In the genomic region with DNA sequence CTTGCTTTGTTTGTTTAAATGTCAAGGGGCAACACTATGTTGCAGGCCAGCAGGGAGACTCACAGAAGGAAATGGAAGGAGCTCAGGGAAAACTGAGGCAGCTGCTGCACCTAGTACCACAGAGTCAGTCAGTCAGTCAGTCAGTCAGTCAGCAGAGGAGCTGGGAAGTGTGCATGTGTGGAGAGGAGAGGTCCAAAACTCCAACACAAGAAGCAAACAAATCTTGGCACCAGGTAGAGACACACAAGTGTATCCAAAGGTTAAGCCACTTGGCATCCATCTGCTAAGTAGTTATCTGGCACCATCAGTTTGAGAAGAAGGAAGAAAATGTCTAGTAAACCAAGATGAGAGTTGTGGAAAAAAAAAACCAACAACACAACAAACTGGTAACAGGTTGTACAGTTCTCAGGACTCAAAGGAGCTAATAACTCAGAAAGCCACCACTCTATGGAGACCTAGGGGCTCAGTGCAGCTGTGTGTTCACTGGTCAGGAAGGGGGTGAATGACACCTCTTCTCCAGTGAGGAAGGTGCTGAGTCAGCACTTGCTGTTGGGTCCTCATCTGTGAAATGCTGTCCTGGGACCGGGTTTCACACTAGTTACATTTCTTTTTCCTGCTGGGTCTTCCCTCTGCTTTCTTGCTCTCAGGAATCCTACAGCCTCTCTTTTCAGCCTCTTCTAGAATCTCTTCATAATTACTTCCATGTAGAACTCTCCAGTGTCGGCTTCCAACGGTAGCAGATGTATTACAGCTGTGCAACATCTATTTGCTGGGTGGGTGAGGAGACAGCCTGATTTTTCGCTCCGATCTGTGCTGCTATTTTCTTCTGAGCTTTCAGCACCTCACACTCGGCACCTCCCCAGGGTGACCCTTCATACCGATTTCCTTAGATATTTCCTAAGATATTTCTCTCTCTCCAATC, we compare ENCODE assay signal across 14 mouse cellular contexts. TPM values are rescaled to one million over a fixed set of nuclear protein-coding genes. Genes with fewer than 3 reads are reported as not detected.
DNase-seq lines count a peak whose midpoint lies in the region; ATAC-seq and TF ChIP-seq lines count a peak whose summit lies in the region.
"Had no signal": no experiment of that assay in that cellular context is flagged by ENCODE, and none has a peak within 500 bp of the region (broad histone marks: within the 10 kb centered on the region; RNA-seq: fewer than 3 reads in every experiment).

No protein-coding gene starts in this region.

- DNase-seq in lung, postnatal 0 days (ENCODE audit: low spot score) = peak; percentile 66
- DNase-seq in lung, postnatal 14 days = no peak
- DNase-seq in heart, postnatal 10 days = peak; percentile 53 to 58
- peak; percentile 12 to 33 for DNase-seq in thymus, postnatal 36 days
- no peak for DNase-seq in midbrain, embryonic 10.5 days (ENCODE audit: low spot score)
- DNase-seq in cerebellum, adult 2 months = no peak
- DNase-seq: cerebellum, postnatal 10 days; liver; right cerebral cortex, adult 18-20 months had no signal

- H3K4me1 ChIP-seq in intestine, postnatal 0 days (replicated peaks; ENCODE audit: control insufficient read depth, insufficient read depth, low read length) = peaks cover 25% of the 10 kb centered on the region
- peaks cover 54% of the 10 kb centered on the region for H3K4me1 ChIP-seq in intestine, embryonic 16.5 days (ENCODE audit: control insufficient read depth, insufficient read depth, low read length)
- H3K4me1 ChIP-seq in lung, postnatal 0 days (ENCODE audit: insufficient read depth, low read depth, low read length) = peaks cover 38% of the 10 kb centered on the region
- peaks cover 23% of the 10 kb centered on the region for H3K4me1 ChIP-seq in midbrain, embryonic 10.5 days
- peaks cover 5% of the 10 kb centered on the region for H3K4me1 ChIP-seq in cerebellum, adult 2 months (ENCODE audit: control insufficient read depth, insufficient read depth, low read length)

- H3K27ac ChIP-seq in intestine, postnatal 0 days (ENCODE audit: low read depth, low read length) = peak overlapping the region; percentile 84
- H3K27ac ChIP-seq in intestine, embryonic 16.5 days (ENCODE audit: low read length) = no peak overlapping the region
- peak overlapping the region; percentile 28; the same call in 1 of the 2 replicates for H3K27ac ChIP-seq in lung, postnatal 0 days (ENCODE audit: low read length)
- H3K27ac ChIP-seq in midbrain, embryonic 10.5 days (replicated peaks) = no peak overlapping the region
- no peak overlapping the region for H3K27ac ChIP-seq in cerebellum, adult 2 months (ENCODE audit: insufficient read depth, low read length)
- H3K27ac ChIP-seq: hindbrain, embryonic 12.5 days; neural tube, embryonic 15.5 days had no signal

- no peak overlapping the region for H3K4me3 ChIP-seq in intestine, postnatal 0 days (ENCODE audit: low read depth, low read length)
- H3K4me3 ChIP-seq in intestine, embryonic 16.5 days (ENCODE audit: low read length) = no peak overlapping the region
- no peak overlapping the region for H3K4me3 ChIP-seq in lung, postnatal 0 days (ENCODE audit: low read depth, low read length)
- H3K4me3 ChIP-seq in midbrain, embryonic 10.5 days = no peak overlapping the region
- H3K4me3 ChIP-seq in cerebellum, adult 2 months (replicated peaks; ENCODE audit: insufficient read depth, low read depth, low read length) = no peak overlapping the region
- H3K4me3 ChIP-seq: hindbrain, embryonic 12.5 days; neural tube, embryonic 15.5 days had no signal

- intact Hi-C loops in heart, postnatal 10 days (cut with DNase I) = no loop called here

- TF ChIP-seq EP300 in lung, postnatal 0 days (IDR thresholded peaks at IDR 0.05) = no peak

- peaks cover 28% of the 10 kb centered on the region for H3K36me3 ChIP-seq in intestine, postnatal 0 days (ENCODE audit: control insufficient read depth, insufficient read depth)
- H3K36me3 ChIP-seq in intestine, embryonic 16.5 days (ENCODE audit: control insufficient read depth, insufficient read depth, low read length) = no peaks in the 10 kb centered on the region
- no peaks in the 10 kb centered on the region for H3K36me3 ChIP-seq in lung, postnatal 0 days (ENCODE audit: insufficient read depth, low read length)
- peaks cover 32% of the 10 kb centered on the region for H3K36me3 ChIP-seq in midbrain, embryonic 10.5 days

- H3K9ac ChIP-seq in intestine, postnatal 0 days (ENCODE audit: low read depth, low read length) = no peak overlapping the region
- H3K9ac ChIP-seq in intestine, embryonic 16.5 days (ENCODE audit: low read depth, low read length) = no peak overlapping the region
- H3K9ac ChIP-seq in lung, postnatal 0 days (replicated peaks; ENCODE audit: low read depth) = no peak overlapping the region
- H3K9ac ChIP-seq: hindbrain, embryonic 12.5 days; neural tube, embryonic 15.5 days had no signal

- TF ChIP-seq CTCF in intestine, postnatal 0 days (IDR thresholded peaks at IDR 0.05; ENCODE audit: low read depth) = no peak
- TF ChIP-seq CTCF in lung, postnatal 0 days (IDR thresholded peaks at IDR 0.05) = no peak
- no peak for TF ChIP-seq CTCF in cerebellum, adult 2 months (IDR thresholded peaks at IDR 0.05; ENCODE audit: borderline replicate concordance, insufficient read depth, low read depth, low read length)

- H3K4me2 ChIP-seq in intestine, postnatal 0 days (replicated peaks; ENCODE audit: low read depth) = no peak overlapping the region; the same call in 1 of the 2 replicates
- H3K4me2 ChIP-seq in intestine, embryonic 16.5 days (ENCODE audit: low read depth, low read length) = no peak overlapping the region
- no peak overlapping the region for H3K4me2 ChIP-seq in lung, postnatal 0 days (replicated peaks; ENCODE audit: low read depth, low read length)
- H3K4me2 ChIP-seq: hindbrain, embryonic 12.5 days; neural tube, embryonic 15.5 days had no signal

- no peak for TF ChIP-seq POLR2A in cerebellum, adult 2 months (IDR thresholded peaks at IDR 0.05; ENCODE audit: borderline replicate concordance, insufficient read depth, low read length)

- H3K9me3 ChIP-seq in intestine, postnatal 0 days (ENCODE audit: control insufficient read depth) = no peaks in the 10 kb centered on the region
- H3K9me3 ChIP-seq in intestine, embryonic 16.5 days (ENCODE audit: control insufficient read depth, low read length) = no peaks in the 10 kb centered on the region
- H3K9me3 ChIP-seq in lung, postnatal 0 days (ENCODE audit: low read length) = no peaks in the 10 kb centered on the region
- no peaks in the 10 kb centered on the region for H3K9me3 ChIP-seq in midbrain, embryonic 10.5 days (replicated peaks)
- H3K9me3 ChIP-seq: hindbrain, embryonic 12.5 days; neural tube, embryonic 15.5 days had no signal

- ATAC-seq in intestine, postnatal 0 days = no peak
- ATAC-seq in intestine, embryonic 16.5 days = no peak
- ATAC-seq in lung, postnatal 0 days = peak; percentile 33

- 57% methylated on average over 7 of the region's 7 CpGs for WGBS in intestine, postnatal 0 days
- 60% methylated on average over 7 of the region's 7 CpGs for WGBS in intestine, embryonic 16.5 days
- 51% methylated on average over 7 of the region's 7 CpGs for WGBS in lung, postnatal 0 days
- WGBS in midbrain, embryonic 10.5 days = 87% methylated on average over 7 of the region's 7 CpGs
- 90% methylated on average over 7 of the region's 7 CpGs for WGBS in cerebellum, adult 2 months

- no peaks in the 10 kb centered on the region for H3K27me3 ChIP-seq in intestine, postnatal 0 days (replicated peaks; ENCODE audit: control insufficient read depth, insufficient read depth, low read length)
- H3K27me3 ChIP-seq in intestine, embryonic 16.5 days (replicated peaks; ENCODE audit: control insufficient read depth, insufficient read depth, low read length) = no peaks in the 10 kb centered on the region
- no peaks in the 10 kb centered on the region for H3K27me3 ChIP-seq in lung, postnatal 0 days (replicated peaks; ENCODE audit: insufficient read depth, low read length)
- no peaks in the 10 kb centered on the region for H3K27me3 ChIP-seq in midbrain, embryonic 10.5 days (ENCODE audit: low read depth, poor library complexity, severe bottlenecking)
- no peaks in the 10 kb centered on the region for H3K27me3 ChIP-seq in cerebellum, adult 2 months (ENCODE audit: control insufficient read depth, insufficient read depth, low read length)
- H3K27me3 ChIP-seq: hindbrain, embryonic 12.5 days; neural tube, embryonic 15.5 days had no signal

RNA-seq across cellular contexts. Expression of a gene that starts 30.6 kb away (rescaled TPM):
- 0.48 and 0.53 TPM in 2 replicates for polyA plus RNA-seq in intestine, postnatal 0 days (2015; fragmentation: Nextera tagmentation; extraction: Ambion mirVana)
- 0.28 and 0.40 TPM in 2 replicates for polyA plus RNA-seq in intestine, embryonic 16.5 days (2015; fragmentation: Nextera tagmentation; extraction: Ambion mirVana)
- polyA plus RNA-seq in lung, postnatal 0 days (2015; fragmentation: Nextera tagmentation; extraction: Ambion mirVana) = 0.57 and 0.83 TPM in 2 replicates
- total RNA-seq in heart, postnatal 10 days (2021) = 1 to 10 TPM; 1.5 TPM
- polyA plus RNA-seq in midbrain, embryonic 10.5 days (2016; fragmentation: Nextera tagmentation; extraction: Ambion mirVana) = 0.12 and 0.68 TPM in 2 replicates
- polyA plus RNA-seq in cerebellum, adult 2 months (2012; rRNA removed) = 5.4 and 6.8 TPM in 2 replicates
- total RNA-seq: gastrocnemius, adult 18-20 months had no signal

RNA-seq across cellular contexts. Expression of a gene that starts 34.8 kb away (rescaled TPM):
- polyA plus RNA-seq in intestine, postnatal 0 days (2015; fragmentation: Nextera tagmentation; extraction: Ambion mirVana) = 203 and 216 TPM in 2 replicates
- polyA plus RNA-seq in intestine, embryonic 16.5 days (2015; fragmentation: Nextera tagmentation; extraction: Ambion mirVana) = 12.5 and 15.1 TPM in 2 replicates
- polyA plus RNA-seq in lung, postnatal 0 days (2015; fragmentation: Nextera tagmentation; extraction: Ambion mirVana) = 91.3 and 104 TPM in 2 replicates
- 10 to 100 TPM; 39.3 to 46.7 TPM for total RNA-seq in heart, postnatal 10 days (2021)
- 11.9 and 17.2 TPM in 2 replicates for polyA plus RNA-seq in midbrain, embryonic 10.5 days (2016; fragmentation: Nextera tagmentation; extraction: Ambion mirVana)
- 22.8 and 23.9 TPM in 2 replicates for polyA plus RNA-seq in cerebellum, adult 2 months (2012; rRNA removed)

Comparison
In these comparisons a context has a peak if more than half of its experiments do, and no peak if none do; other contexts are left out.
1. H3K27ac ChIP-seq: peak in intestine, postnatal 0 days (single experiment) and lung, postnatal 0 days (single experiment); none in intestine, embryonic 16.5 days (single experiment), midbrain, embryonic 10.5 days (single experiment) and cerebellum, adult 2 months (single experiment).
2. DNase-seq: peak in lung, postnatal 0 days (single experiment), heart, postnatal 10 days (2 of 2) and thymus, postnatal 36 days (2 of 2); none in lung, postnatal 14 days (single experiment), midbrain, embryonic 10.5 days (single experiment) and cerebellum, adult 2 months (0 of 2).